Mouse (Mus musculus): ENCODE results near the gene Ube2l6. TPM values are rescaled to one million over a fixed set of nuclear protein-coding genes. Genes with fewer than 3 reads are reported as not detected.

Gene Ube2l6
- polyA plus RNA-seq, 1 experiment, result 13.8 TPM

DNA sequence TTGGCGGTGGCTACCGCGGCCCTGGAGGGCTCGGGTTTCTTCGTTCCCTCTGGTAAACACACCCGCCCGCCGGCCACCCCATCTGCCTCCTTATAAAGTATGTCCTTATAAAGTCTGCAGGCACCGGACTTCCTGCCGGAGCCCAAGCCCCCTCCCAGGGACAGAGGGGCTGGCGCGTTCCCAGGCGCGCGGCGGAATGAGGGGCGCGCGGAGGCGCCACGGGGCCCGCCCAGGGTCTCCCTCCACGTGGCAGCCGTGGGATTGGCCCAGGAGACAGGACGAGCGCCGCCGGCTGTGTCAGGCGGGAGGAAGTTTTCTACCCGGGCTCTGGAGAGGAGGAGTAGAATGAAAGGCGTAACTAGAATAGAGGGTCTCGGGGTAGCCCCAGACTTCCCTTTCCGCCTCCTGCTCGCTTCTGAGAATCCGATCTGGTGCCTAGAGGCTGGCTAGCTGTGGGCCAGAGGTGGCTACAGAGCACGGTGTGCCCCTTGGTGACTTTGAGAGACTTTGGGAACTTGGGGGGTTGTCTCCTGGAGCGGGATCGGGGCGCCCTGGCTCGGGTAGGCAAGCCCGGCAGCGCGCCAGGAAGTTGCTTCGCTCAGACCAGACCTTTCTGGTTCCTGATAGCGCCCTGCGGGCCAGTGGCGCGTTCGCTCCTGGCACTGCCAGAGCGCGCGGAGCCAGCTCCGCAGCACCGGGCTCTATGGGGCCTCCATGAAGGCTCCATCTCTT, 41.6 kb downstream of the Ube2l6 start:
- peak; percentile 84 for DNase-seq (ENCODE audit: low read depth)
- TF ChIP-seq POLR2A (IDR thresholded peaks at IDR 0.05; ENCODE audit: borderline replicate concordance, extremely low read depth, insufficient read depth, insufficient read length, poor library complexity, severe bottlenecking) (no peak), CTCF (IDR thresholded peaks at IDR 0.05; ENCODE audit: borderline replicate concordance, extremely low read depth, insufficient read depth, insufficient read length) (no peak)

- TF ChIP-seq CTCF (IDR thresholded peaks at IDR 0.05; ENCODE audit: borderline replicate concordance, extremely low read depth, insufficient read depth, insufficient read length), result no peak
- TF ChIP-seq POLR2A (IDR thresholded peaks at IDR 0.05; ENCODE audit: borderline replicate concordance, extremely low read depth, insufficient read depth, insufficient read length, poor library complexity, severe bottlenecking), result no peak
- DNase-seq (ENCODE audit: low read depth), result no peak
Measured at GRCm38 (mm10) chr2:84840748-84841563, 42.3 kb downstream of the Ube2l6 start.

DNA sequence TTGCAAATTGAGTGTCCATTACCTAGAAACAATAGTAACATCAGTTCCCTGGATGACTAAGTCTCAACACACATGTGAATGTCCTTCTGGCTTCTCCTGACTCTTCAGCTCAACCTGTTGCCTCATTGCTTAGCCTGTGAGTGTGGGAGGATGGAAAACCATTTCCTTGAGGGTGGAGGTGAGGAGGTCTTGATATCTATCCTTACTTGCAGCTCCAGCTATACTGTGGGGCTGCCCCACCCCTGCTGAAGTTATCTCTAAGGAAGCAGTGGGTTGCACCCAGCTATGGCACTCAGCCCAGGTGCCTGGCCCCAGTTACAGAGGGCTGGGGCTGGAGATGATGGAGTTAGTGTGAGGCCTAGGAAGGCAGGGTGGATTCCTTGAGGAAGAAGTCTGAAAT, 43.3 kb downstream of the Ube2l6 start:
- no peak for DNase-seq (ENCODE audit: low read depth)
- no peak for TF ChIP-seq POLR2A (IDR thresholded peaks at IDR 0.05; ENCODE audit: borderline replicate concordance, extremely low read depth, insufficient read depth, insufficient read length, poor library complexity, severe bottlenecking)
- no peak for TF ChIP-seq CTCF (IDR thresholded peaks at IDR 0.05; ENCODE audit: borderline replicate concordance, extremely low read depth, insufficient read depth, insufficient read length)

DNA sequence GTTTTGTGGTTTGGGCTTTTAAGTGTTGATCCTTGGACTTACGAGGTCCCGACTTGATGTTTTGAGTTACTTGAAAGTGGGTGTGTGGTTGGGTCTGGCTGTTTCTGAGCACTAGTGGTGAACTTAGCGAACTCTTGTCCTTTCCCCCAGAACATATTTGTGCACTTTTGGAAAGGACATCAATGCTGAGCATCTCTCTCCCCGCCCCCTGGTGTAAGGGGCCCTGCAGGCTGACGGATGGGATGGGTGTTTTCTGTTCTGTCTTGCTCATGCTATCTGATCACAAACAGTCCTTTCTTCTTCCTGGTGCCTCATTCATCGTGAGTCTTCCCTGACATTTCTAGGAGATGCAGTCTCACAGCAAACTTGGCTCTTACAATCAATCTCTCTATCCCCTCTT, 45.0 kb downstream of the Ube2l6 start:
- TF ChIP-seq POLR2A (IDR thresholded peaks at IDR 0.05; ENCODE audit: borderline replicate concordance, extremely low read depth, insufficient read depth, insufficient read length, poor library complexity, severe bottlenecking) (no peak), CTCF (IDR thresholded peaks at IDR 0.05; ENCODE audit: borderline replicate concordance, extremely low read depth, insufficient read depth, insufficient read length) (no peak)
- DNase-seq (ENCODE audit: low read depth), result no peak

DNA sequence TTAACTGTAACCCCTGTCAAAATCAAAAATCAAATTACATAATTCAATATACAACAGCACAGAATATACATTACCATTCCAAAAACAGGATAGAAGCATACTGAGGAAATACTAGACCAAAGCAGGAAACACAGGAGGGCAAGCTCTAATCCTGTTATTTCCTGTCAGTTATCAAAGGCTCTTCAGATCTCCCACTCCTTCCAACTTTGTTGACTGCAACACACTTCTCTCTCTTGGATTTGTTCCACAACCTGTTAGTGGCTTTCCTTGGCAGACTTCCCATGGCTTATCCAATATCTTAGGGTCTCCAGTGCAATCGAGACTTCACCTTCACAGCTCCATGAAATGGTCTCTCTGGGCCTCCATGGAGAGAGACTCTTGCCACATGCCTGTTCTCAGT, 46.6 kb downstream of the Ube2l6 start:
- TF ChIP-seq CTCF (IDR thresholded peaks at IDR 0.05; ENCODE audit: borderline replicate concordance, extremely low read depth, insufficient read depth, insufficient read length), result no peak
- TF ChIP-seq POLR2A (IDR thresholded peaks at IDR 0.05; ENCODE audit: borderline replicate concordance, extremely low read depth, insufficient read depth, insufficient read length, poor library complexity, severe bottlenecking), result no peak
- DNase-seq (ENCODE audit: low read depth), result no peak

DNA sequence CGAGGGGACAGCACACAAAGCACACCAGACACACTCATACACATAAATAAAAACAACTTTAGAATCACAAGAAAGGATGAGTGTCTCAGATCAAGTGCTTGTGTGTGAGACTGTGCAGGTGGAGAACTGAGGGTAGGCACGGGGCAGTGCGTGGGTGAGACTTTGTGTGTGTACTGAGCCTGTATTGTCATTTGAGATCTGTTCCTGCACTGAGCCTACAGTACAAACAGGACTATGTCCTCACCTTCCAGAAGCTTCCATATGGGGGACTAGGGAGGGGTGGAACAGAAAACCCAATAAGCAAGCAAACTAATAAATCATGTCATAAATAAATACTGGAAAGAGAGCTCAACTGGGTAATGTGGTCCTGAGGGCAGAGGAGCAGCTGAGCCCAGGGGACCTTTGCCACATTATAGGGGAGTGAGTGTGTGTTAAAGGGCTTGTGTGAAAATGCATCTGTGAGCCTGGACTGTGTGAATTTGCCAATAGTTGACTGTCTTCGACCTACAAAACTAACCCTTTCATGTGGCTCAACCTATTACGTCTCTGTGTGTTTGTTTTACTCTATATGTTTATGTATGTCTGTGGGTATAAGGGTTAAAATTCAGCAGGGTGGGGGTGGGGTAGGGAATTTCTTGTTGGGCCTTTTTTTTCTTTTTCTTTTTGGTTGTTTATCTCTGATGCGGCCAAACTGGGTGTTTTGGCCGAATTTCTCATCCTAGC, 51.9 kb downstream of the Ube2l6 start:
- no peak for DNase-seq (ENCODE audit: low read depth)
- no peak for TF ChIP-seq CTCF (IDR thresholded peaks at IDR 0.05; ENCODE audit: borderline replicate concordance, extremely low read depth, insufficient read depth, insufficient read length)
- TF ChIP-seq POLR2A (IDR thresholded peaks at IDR 0.05; ENCODE audit: borderline replicate concordance, extremely low read depth, insufficient read depth, insufficient read length, poor library complexity, severe bottlenecking), result no peak

DNA sequence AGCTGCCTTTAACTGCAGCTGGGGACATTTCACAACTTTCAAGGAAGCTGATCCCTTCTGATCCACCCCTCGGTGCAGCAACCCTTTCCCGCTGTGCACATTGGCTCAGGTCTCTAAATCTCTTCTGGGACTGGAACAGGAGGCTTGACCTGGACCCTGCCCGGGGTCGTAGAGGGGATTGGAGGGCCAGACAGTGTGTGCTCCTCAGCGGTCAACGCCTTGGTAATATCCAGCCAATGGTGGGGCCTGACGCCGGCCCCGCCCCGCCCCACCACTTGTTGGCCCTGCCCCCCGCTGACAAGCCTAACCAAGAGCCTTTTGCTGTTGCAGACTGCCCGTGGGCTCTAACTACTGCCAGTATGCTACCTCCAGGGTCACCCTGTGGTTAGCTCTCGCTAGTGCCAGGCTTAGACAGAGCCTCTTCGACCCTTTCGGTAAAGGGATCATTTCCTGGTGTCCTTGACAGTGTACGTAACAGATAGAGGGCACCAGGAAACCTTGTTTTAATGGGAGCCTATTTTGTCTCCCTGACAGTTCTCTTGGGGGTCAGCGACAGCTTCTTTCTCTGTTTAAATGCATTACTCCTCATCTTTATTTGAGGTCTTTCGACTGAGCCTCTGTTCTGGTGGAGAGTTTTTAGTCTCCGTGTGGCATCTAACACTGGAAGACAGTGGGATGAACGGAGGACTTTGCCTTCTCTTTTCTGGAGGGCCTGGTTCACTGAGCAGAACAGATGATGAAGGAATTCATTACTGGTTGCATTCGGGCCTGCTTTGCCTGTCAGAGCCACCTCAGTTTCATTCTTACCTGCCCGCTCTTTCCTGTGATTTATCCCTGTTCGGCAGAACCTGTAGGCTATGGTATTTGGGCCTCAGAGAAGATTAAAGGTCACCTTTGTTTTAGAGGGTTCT, 52.8 kb downstream of the Ube2l6 start:
- no peak for TF ChIP-seq CTCF (IDR thresholded peaks at IDR 0.05; ENCODE audit: borderline replicate concordance, extremely low read depth, insufficient read depth, insufficient read length)
- no peak for TF ChIP-seq POLR2A (IDR thresholded peaks at IDR 0.05; ENCODE audit: borderline replicate concordance, extremely low read depth, insufficient read depth, insufficient read length, poor library complexity, severe bottlenecking)
- DNase-seq (ENCODE audit: low read depth), result no peak

GRCm38 (mm10) chr2:84855732-84856131, 57.1 kb downstream of the Ube2l6 start:
- TF ChIP-seq CTCF (IDR thresholded peaks at IDR 0.05; ENCODE audit: borderline replicate concordance, extremely low read depth, insufficient read depth, insufficient read length) (peak; percentile 75), POLR2A (IDR thresholded peaks at IDR 0.05; ENCODE audit: borderline replicate concordance, extremely low read depth, insufficient read depth, insufficient read length, poor library complexity, severe bottlenecking) (no peak)
- DNase-seq (ENCODE audit: low read depth), result peak; percentile 79

DNA sequence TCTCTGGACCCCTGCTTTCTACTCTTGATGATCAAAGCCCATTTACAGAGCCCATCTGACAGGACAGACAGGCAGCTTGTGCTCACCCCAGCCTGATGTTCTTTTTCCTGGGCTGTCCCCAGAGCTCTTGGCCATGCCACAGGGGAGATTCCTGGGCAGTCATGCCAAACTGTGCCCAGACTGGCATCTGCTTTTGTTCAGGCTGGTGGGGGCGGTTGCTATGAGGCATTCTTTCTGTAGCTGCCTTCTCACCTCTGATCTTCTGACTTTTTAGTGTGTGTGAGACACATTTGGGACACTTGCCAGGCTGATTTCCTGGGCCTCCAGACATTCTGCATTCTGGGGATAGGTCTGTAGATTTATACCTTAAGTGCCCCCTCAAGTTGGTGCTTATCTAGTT, 59.9 kb downstream of the Ube2l6 start:
- DNase-seq (ENCODE audit: low read depth), result no peak
- TF ChIP-seq POLR2A (IDR thresholded peaks at IDR 0.05; ENCODE audit: borderline replicate concordance, extremely low read depth, insufficient read depth, insufficient read length, poor library complexity, severe bottlenecking), result no peak

Other genes starting within 250 kb of the Ube2l6 start
- gene Ctnnd1, start 148.1 kb upstream of the Ube2l6 start, polyA plus RNA-seq (2012; rRNA removed), result 78.6 and 86.7 TPM in 2 replicates
- gene Btbd18, start 139.7 kb upstream of the Ube2l6 start, polyA plus RNA-seq (2012; rRNA removed), result not detected in 2 replicates
- gene Selenoh, start 128.1 kb upstream of the Ube2l6 start, polyA plus RNA-seq (2012; rRNA removed), result 193 and 319 TPM in 2 replicates
- gene Gm28635, start 120.8 kb upstream of the Ube2l6 start, polyA plus RNA-seq (2012; rRNA removed), result 0.03 TPM in 1 of 2 replicates, not detected in the other
- 33.6 and 40.1 TPM in 2 replicates for gene Med19, start 120.4 kb upstream of the Ube2l6 start, polyA plus RNA-seq (2012; rRNA removed)
- 129 and 170 TPM in 2 replicates for gene Tmx2, start 119.7 kb upstream of the Ube2l6 start, polyA plus RNA-seq (2012; rRNA removed)
- gene Zdhhc5, start 83.6 kb upstream of the Ube2l6 start, polyA plus RNA-seq (2012; rRNA removed), result 34.8 and 35.4 TPM in 2 replicates
- 15.8 and 21.4 TPM in 2 replicates for gene Clp1, start 71.5 kb upstream of the Ube2l6 start, polyA plus RNA-seq (2012; rRNA removed)
- gene Ypel4, start 64.8 kb upstream of the Ube2l6 start, polyA plus RNA-seq (2012; rRNA removed), result 41.7 and 61.5 TPM in 2 replicates
- gene Gm19426, start 55.2 kb upstream of the Ube2l6 start, polyA plus RNA-seq (2012; rRNA removed), result 6.8 and 7.6 TPM in 2 replicates
- 22.5 and 29.6 TPM in 2 replicates for gene Serping1, start 23.4 kb upstream of the Ube2l6 start, polyA plus RNA-seq (2012; rRNA removed)
- not detected in 2 replicates for gene Smtnl1, start 23.8 kb downstream of the Ube2l6 start, polyA plus RNA-seq (2012; rRNA removed)
- gene Timm10, start 28.2 kb downstream of the Ube2l6 start, polyA plus RNA-seq (2012; rRNA removed), result 62.7 and 80.6 TPM in 2 replicates
- gene Slc43a1, start 40.0 kb downstream of the Ube2l6 start, polyA plus RNA-seq (2012; rRNA removed), result 3.4 and 5.9 TPM in 2 replicates
- 18.3 and 32.2 TPM in 2 replicates for gene Rtn4rl2, start 87.9 kb downstream of the Ube2l6 start, polyA plus RNA-seq (2012; rRNA removed)
- 10.1 and 10.6 TPM in 2 replicates for gene Slc43a3, start 137.8 kb downstream of the Ube2l6 start, polyA plus RNA-seq (2012; rRNA removed)
- gene Prg2, start 181.6 kb downstream of the Ube2l6 start, polyA plus RNA-seq (2012; rRNA removed), result 0.14 and 0.16 TPM in 2 replicates
- not detected in 2 replicates for gene Prg3, start 189.4 kb downstream of the Ube2l6 start, polyA plus RNA-seq (2012; rRNA removed)
- gene Ssrp1, start 238.4 kb downstream of the Ube2l6 start, polyA plus RNA-seq (2012; rRNA removed), result 191 and 223 TPM in 2 replicates
- 2.1 and 6.1 TPM in 2 replicates for gene P2rx3, start 238.6 kb downstream of the Ube2l6 start, polyA plus RNA-seq (2012; rRNA removed)
- gene Tnks1bp1, start 249.2 kb downstream of the Ube2l6 start, polyA plus RNA-seq (2012; rRNA removed), result 44.0 and 57.0 TPM in 2 replicates

All from brain, embryonic 14.5 days (tissue).